In the genomic region with DNA sequence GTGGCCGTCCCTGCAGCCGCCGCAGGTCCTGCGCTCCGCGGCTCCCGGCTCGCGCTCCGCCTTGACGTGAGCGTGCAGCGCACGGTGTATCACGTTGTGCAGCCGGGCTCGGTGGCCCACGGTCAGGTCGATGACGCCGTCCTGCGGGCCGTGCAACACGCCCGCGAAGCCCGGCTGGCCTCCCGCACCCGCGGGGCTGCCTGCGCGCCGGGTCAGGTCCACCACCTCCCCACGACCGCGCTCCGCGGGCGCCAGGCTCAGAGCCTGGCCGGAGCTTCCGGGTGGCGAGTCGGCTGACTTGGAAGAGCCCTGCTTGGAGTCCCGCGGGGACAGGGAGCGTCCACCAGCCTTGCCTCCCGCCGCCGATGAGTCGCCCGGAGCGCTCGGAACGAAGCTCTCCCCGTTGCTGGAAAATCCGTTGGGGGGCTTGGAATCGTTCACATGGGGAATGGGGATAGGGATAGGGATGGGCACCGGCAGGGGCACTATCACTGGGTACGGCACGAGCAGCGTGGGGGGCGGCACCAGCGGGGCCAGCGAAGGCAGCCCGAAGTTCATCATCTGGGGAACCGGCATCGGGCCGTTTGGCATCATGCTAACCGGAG, we compare ENCODE assay signal across 8 mouse cellular contexts.
A peak's percentile ranks its signal among the peaks of the same experiment; 100 is the strongest.
DNase-seq lines count a peak whose midpoint lies in the region; ATAC-seq lines count a peak whose summit lies in the region.

No protein-coding gene starts in this region.

- no peak overlapping the region for H3K9ac ChIP-seq in liver, embryonic 11.5 days (ENCODE audit: low read depth, low read length)
- peak overlapping the region; percentile 71 for H3K9ac ChIP-seq in stomach, embryonic 16.5 days (ENCODE audit: low read length)

- peak; percentile 37 to 44 for DNase-seq in layer of hippocampus, postnatal 10 days (ENCODE audit: low spot score in 2 of 2)
- DNase-seq in layer of hippocampus, postnatal 25 days (ENCODE audit: extremely low spot score in 1 of 2, low spot score in 1 of 2), result no peak
- peak; percentile 50 for DNase-seq in adrenal gland, postnatal 10 days
- DNase-seq in embryo, embryonic 11 days, result peak; percentile 68
- peak; percentile 58 to 60 for DNase-seq in heart, postnatal 10 days
- DNase-seq in liver, embryonic 11.5 days (ENCODE audit: low spot score), result no peak
- no peak for DNase-seq in natural killer cell, adult 2 months (ENCODE audit: low spot score in 2 of 2)

- no peaks in the 10 kb centered on the region for H3K9me3 ChIP-seq in liver, embryonic 11.5 days (ENCODE audit: control insufficient read depth, low read length)
- no peaks in the 10 kb centered on the region for H3K9me3 ChIP-seq in stomach, embryonic 16.5 days (replicated peaks; ENCODE audit: control insufficient read depth, low read length)

- no peaks in the 10 kb centered on the region for H3K36me3 ChIP-seq in liver, embryonic 11.5 days (ENCODE audit: control insufficient read depth, insufficient read depth, low read length)
- no peaks in the 10 kb centered on the region for H3K36me3 ChIP-seq in stomach, embryonic 16.5 days (ENCODE audit: control insufficient read depth, insufficient read depth, low read length)

- peaks cover 5% of the 10 kb centered on the region; the same call in 1 of the 2 replicates for H3K4me1 ChIP-seq in liver, embryonic 11.5 days (replicated peaks; ENCODE audit: control insufficient read depth, insufficient read depth, low read length)
- peaks cover 19% of the 10 kb centered on the region for H3K4me1 ChIP-seq in stomach, embryonic 16.5 days (ENCODE audit: control insufficient read depth, insufficient read depth, low read length)

- WGBS in liver, embryonic 11.5 days, result 3% methylated on average over 62 of the region's 69 CpGs
- WGBS in stomach, embryonic 16.5 days, result 3% methylated on average over 68 of the region's 69 CpGs

- H3K4me2 ChIP-seq in liver, embryonic 11.5 days, result peak overlapping the region; percentile 71
- peak overlapping the region; percentile 99 for H3K4me2 ChIP-seq in stomach, embryonic 16.5 days (ENCODE audit: low read depth, low read length)

- intact Hi-C loops in heart, postnatal 10 days (cut with DNase I), result no loop called here

- peak overlapping the region; percentile 54 for H3K4me3 ChIP-seq in liver, embryonic 11.5 days (ENCODE audit: low read depth, low read length)
- H3K4me3 ChIP-seq in stomach, embryonic 16.5 days (replicated peaks; ENCODE audit: low read length), result peak overlapping the region; percentile 60

- no peak overlapping the region for H3K27ac ChIP-seq in liver, embryonic 11.5 days (ENCODE audit: low read depth, low read length)
- H3K27ac ChIP-seq in stomach, embryonic 16.5 days (ENCODE audit: low read length), result no peak overlapping the region

- ATAC-seq in liver, embryonic 11.5 days (replicated peaks; ENCODE audit: low FRiP score), result no peak; the same call in 1 of the 2 replicates
- ATAC-seq in stomach, embryonic 16.5 days (ENCODE audit: insufficient read depth, low FRiP score), result peak; percentile 53

- peaks cover 79% of the 10 kb centered on the region for H3K27me3 ChIP-seq in liver, embryonic 11.5 days (replicated peaks; ENCODE audit: control insufficient read depth, insufficient read depth, low read length)
- peaks cover 40% of the 10 kb centered on the region for H3K27me3 ChIP-seq in stomach, embryonic 16.5 days (ENCODE audit: control insufficient read depth, insufficient read depth, low read length)

Comparison
In these comparisons a context has a peak if more than half of its experiments do, and no peak if none do; other contexts are left out.
1. DNase-seq: peak in layer of hippocampus, postnatal 10 days (2 of 2), adrenal gland, postnatal 10 days (single experiment), embryo, embryonic 11 days (single experiment) and heart, postnatal 10 days (2 of 2); none in layer of hippocampus, postnatal 25 days (0 of 2), liver, embryonic 11.5 days (single experiment) and natural killer cell, adult 2 months (0 of 2).